Mouse (Mus musculus): Measurements from ENCODE around the gene Ndufs8. TPM values are rescaled to one million over a fixed set of nuclear protein-coding genes. Genes with fewer than 3 reads are reported as not detected.
A peak's percentile ranks its signal among the peaks of the same experiment; 100 is the strongest.
"Not testable (repeated sequence)": the region's sequence is repeated elsewhere in the genome, so short reads cannot be mapped to it uniquely, and the experiment has no call there.

Gene Ndufs8
- total RNA-seq (2014; rRNA removed) (137 and 148 TPM in 2 replicates), polyA plus RNA-seq (2015; fragmentation: Nextera tagmentation; extraction: Ambion mirVana) (261 and 281 TPM in 2 replicates)

GRCm38 (mm10) chr19:3912337-3913204 is at the start of gene Ndufs8:
Ndufs8 (minus strand) TSS chr19:3912774.
- Histone ChIP-seq H3K36me3 (ENCODE audit: insufficient read depth) (peaks cover 25% of the 10 kb centered on the region), H3K27me3 (ENCODE audit: insufficient read depth, low read length) (no peaks in the 10 kb centered on the region), H3K4me2 (ENCODE audit: low read depth) (peak within 1 kb of the TSS; percentile 74), H3K27ac (ENCODE audit: low read depth, low read length) (peak within 1 kb of the TSS; percentile 72), H3K4me1 (ENCODE audit: insufficient read depth) (peaks cover 11% of the 10 kb centered on the region; the same call in 1 of the 2 replicates), H3K9ac (peak within 1 kb of the TSS; percentile 66), H3K9me3 (ENCODE audit: low read length) (no peaks in the 10 kb centered on the region), H3K4me3 (ENCODE audit: low read depth, low read length) (peak within 1 kb of the TSS; percentile 61)
- TF ChIP-seq CTCF (IDR thresholded peaks at IDR 0.05; ENCODE audit: low read depth), result no peak; the same call in 1 of the 2 replicates
- DNase-seq (peak; percentile 97), ATAC-seq (peak; percentile 98)
- WGBS, result under 1% methylated on average over 43 of the region's 43 CpGs

GRCm38 (mm10) chr19:3961805-3962204 is 49.2 kb upstream of the Ndufs8 start:
- H3K9ac ChIP-seq; H3K27ac ChIP-seq (ENCODE audit: low read depth, low read length); H3K9me3 ChIP-seq (ENCODE audit: low read length); H3K36me3 ChIP-seq (ENCODE audit: insufficient read depth); H3K4me1 ChIP-seq (ENCODE audit: insufficient read depth); H3K4me3 ChIP-seq (ENCODE audit: low read depth, low read length); H3K4me2 ChIP-seq (ENCODE audit: low read depth); H3K27me3 ChIP-seq (ENCODE audit: insufficient read depth, low read length); DNase-seq: not testable (repeated sequence)
- 54% methylated on average over 6 of the region's 6 CpGs for WGBS
- peak; percentile 74 for ATAC-seq

GRCm38 (mm10) chr19:3960211-3960610 is 47.6 kb upstream of the Ndufs8 start:
- Histone ChIP-seq H3K4me2 (ENCODE audit: low read depth) (no peak overlapping the region), H3K27ac (ENCODE audit: low read depth, low read length) (no peak overlapping the region), H3K27me3 (ENCODE audit: insufficient read depth, low read length) (no peaks in the 10 kb centered on the region; the same call in 1 of the 2 replicates), H3K9ac (no peak overlapping the region), H3K36me3 (ENCODE audit: insufficient read depth) (no peaks in the 10 kb centered on the region), H3K9me3 (ENCODE audit: low read length) (no peaks in the 10 kb centered on the region), H3K4me1 (ENCODE audit: insufficient read depth) (no peaks in the 10 kb centered on the region), H3K4me3 (ENCODE audit: low read depth, low read length) (no peak overlapping the region)
- TF ChIP-seq CTCF (IDR thresholded peaks at IDR 0.05; ENCODE audit: low read depth), result no peak
- ATAC-seq (no peak), DNase-seq (no peak)
- WGBS, result 77% methylated on average over 5 of the region's 5 CpGs

- no peaks in the 10 kb centered on the region for H3K4me1 ChIP-seq (ENCODE audit: insufficient read depth)
- H3K36me3 ChIP-seq (ENCODE audit: insufficient read depth), result no peaks in the 10 kb centered on the region
- no peak overlapping the region for H3K4me2 ChIP-seq (ENCODE audit: low read depth)
- no peaks in the 10 kb centered on the region for H3K9me3 ChIP-seq (ENCODE audit: low read length)
- TF ChIP-seq CTCF (IDR thresholded peaks at IDR 0.05; ENCODE audit: low read depth), result no peak
- ATAC-seq (no peak), DNase-seq (no peak)
- no peak overlapping the region for H3K27ac ChIP-seq (ENCODE audit: low read depth, low read length)
- no peak overlapping the region for H3K9ac ChIP-seq
- H3K27me3 ChIP-seq (ENCODE audit: insufficient read depth, low read length), result no peaks in the 10 kb centered on the region; the same call in 1 of the 2 replicates
- H3K4me3 ChIP-seq (ENCODE audit: low read depth, low read length), result no peak overlapping the region
Measured at GRCm38 (mm10) chr19:3959030-3959429, 46.5 kb upstream of the Ndufs8 start.

- no peaks in the 10 kb centered on the region for H3K36me3 ChIP-seq (ENCODE audit: insufficient read depth)
- no peaks in the 10 kb centered on the region for H3K9me3 ChIP-seq (ENCODE audit: low read length)
- no peaks in the 10 kb centered on the region; the same call in 1 of the 2 replicates for H3K27me3 ChIP-seq (ENCODE audit: insufficient read depth, low read length)
- H3K4me3 ChIP-seq (ENCODE audit: low read depth, low read length), result no peak within 1 kb of the TSS
- H3K4me2 ChIP-seq (ENCODE audit: low read depth), result no peak within 1 kb of the TSS
- no peak for TF ChIP-seq CTCF (IDR thresholded peaks at IDR 0.05; ENCODE audit: low read depth)
- WGBS, result 57% methylated on average over 4 of the region's 4 CpGs
- H3K27ac ChIP-seq (ENCODE audit: low read depth, low read length), result no peak within 1 kb of the TSS
- H3K4me1 ChIP-seq (ENCODE audit: insufficient read depth), result no peaks in the 10 kb centered on the region
- no peak for ATAC-seq
- no peak for DNase-seq
- no peak within 1 kb of the TSS for H3K9ac ChIP-seq
Measured at GRCm38 (mm10) chr19:3958470-3958869, 45.9 kb upstream of the Ndufs8 start, which contains the start of gene Aldh3b3. Aldh3b3 (plus strand) TSS chr19:3958645.

GRCm38 (mm10) chr19:3957296-3958036 is 44.9 kb upstream of the Ndufs8 start:
- not testable (repeated sequence) for H3K4me2 ChIP-seq (ENCODE audit: low read depth); H3K4me1 ChIP-seq (ENCODE audit: insufficient read depth); H3K36me3 ChIP-seq (ENCODE audit: insufficient read depth); ATAC-seq; H3K27me3 ChIP-seq (ENCODE audit: insufficient read depth, low read length); H3K27ac ChIP-seq (ENCODE audit: low read depth, low read length); H3K9ac ChIP-seq; DNase-seq; H3K4me3 ChIP-seq (ENCODE audit: low read depth, low read length); H3K9me3 ChIP-seq (ENCODE audit: low read length)
- 77% methylated on average over 5 of the region's 5 CpGs for WGBS

GRCm38 (mm10) chr19:3955804-3956203 is 43.2 kb upstream of the Ndufs8 start:
- no peaks in the 10 kb centered on the region for H3K4me1 ChIP-seq (ENCODE audit: insufficient read depth)
- TF ChIP-seq CTCF (IDR thresholded peaks at IDR 0.05; ENCODE audit: low read depth), result no peak
- no peak for DNase-seq
- H3K4me2 ChIP-seq (ENCODE audit: low read depth), result no peak overlapping the region
- H3K27me3 ChIP-seq (ENCODE audit: insufficient read depth, low read length), result no peaks in the 10 kb centered on the region; the same call in 1 of the 2 replicates
- no peak overlapping the region for H3K9ac ChIP-seq
- 61% methylated on average over 4 of the region's 4 CpGs for WGBS
- no peak overlapping the region for H3K27ac ChIP-seq (ENCODE audit: low read depth, low read length)
- H3K4me3 ChIP-seq (ENCODE audit: low read depth, low read length), result no peak overlapping the region
- no peaks in the 10 kb centered on the region for H3K36me3 ChIP-seq (ENCODE audit: insufficient read depth)
- ATAC-seq, result no peak
- no peaks in the 10 kb centered on the region for H3K9me3 ChIP-seq (ENCODE audit: low read length)
